Mouse (Mus musculus) ES-Bruce4 (cell line): ENCODE results near the gene Get4.

Source experiments
- CTCF ChIP-seq: IDR thresholded peaks from one replicate; pipeline ENCODE4 v1.8.1; 2011; ENCODE audit warnings: low read depth, low read length
- EP300 ChIP-seq: IDR thresholded peaks from 2 replicates; pipeline ENCODE4 v1.6.1; 2011; ENCODE audit warnings: low read depth, low read length; ENCODE audit not compliant: insufficient read depth
- POLR2A ChIP-seq: IDR thresholded peaks from one replicate; pipeline ENCODE4 v1.8.1; 2011; ENCODE audit warnings: low read length; ENCODE audit not compliant: insufficient read depth

GRCm38 (mm10) chr5:139257818-139258217, 5.7 kb downstream of the Get4 start:
- TF ChIP-seq CTCF (no peak), POLR2A (no peak), EP300 (no peak)
